Mouse (Mus musculus) ES-E14 (cell line): Measurements from ENCODE around the gene Dnah7c.
"Not testable (repeated sequence)": the region's sequence is repeated elsewhere in the genome, so short reads cannot be mapped to it uniquely, and the experiment has no call there.

Source experiments
- CHD2 ChIP-seq: IDR thresholded peaks from 2 replicates; pipeline ENCODE4 v1.6.1; 2014; ENCODE audit warnings: mild to moderate bottlenecking, low read depth, low read length, inconsistent platforms
- HCFC1 ChIP-seq: IDR thresholded peaks from 2 replicates; pipeline ENCODE4 v1.6.1; 2012; ENCODE audit warnings: low read length, inconsistent platforms, borderline replicate concordance; ENCODE audit not compliant: insufficient read depth
- ZC3H11A ChIP-seq: IDR thresholded peaks from 2 replicates; pipeline ENCODE4 v1.6.1; 2012; ENCODE audit warnings: low read depth, mild to moderate bottlenecking, inconsistent platforms, low read length, borderline replicate concordance

DNA sequence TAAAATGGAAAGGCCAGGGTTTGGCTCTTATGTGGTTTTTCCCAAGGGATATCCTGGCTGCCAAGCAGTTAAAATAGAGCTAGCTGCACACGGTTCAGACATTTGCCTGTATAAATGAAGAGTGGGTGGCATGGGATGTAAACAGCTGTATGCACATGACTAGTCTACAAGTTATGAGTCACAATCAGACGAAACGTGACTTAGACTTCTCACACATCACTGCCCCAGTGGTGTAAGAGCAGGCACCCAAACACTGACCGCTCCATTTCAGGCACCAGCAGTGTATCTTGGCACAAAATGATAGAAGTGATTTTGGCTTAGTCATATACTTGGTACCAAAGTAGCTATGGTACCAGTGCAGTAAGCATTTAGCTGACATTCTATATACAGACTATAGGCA lies 383.2 kb downstream of the Dnah7c start:
- not testable (repeated sequence) for TF ChIP-seq ZC3H11A, HCFC1, CHD2
